Mouse (Mus musculus): Measurements from ENCODE around the gene Mttp. TPM values are rescaled to one million over a fixed set of nuclear protein-coding genes. Genes with fewer than 3 reads are reported as not detected.

Mttp gene
- polyA plus RNA-seq, 1 experiment from 2014 or later: 8.2 TPM

GRCm38 (mm10) chr3:138065930-138066329 is 78.8 kb downstream of the Mttp start:
- Histone ChIP-seq H3K4me2 (ENCODE audit: low read length) (no peak overlapping the region), H3K4me3 (replicated peaks; ENCODE audit: low read length) (no peak overlapping the region), H3K9me3 (ENCODE audit: control insufficient read depth, low read length) (no peaks in the 10 kb centered on the region), H3K36me3 (ENCODE audit: control insufficient read depth, insufficient read depth) (no peaks in the 10 kb centered on the region), H3K9ac (replicated peaks; ENCODE audit: low read depth, low read length) (no peak overlapping the region), H3K27ac (ENCODE audit: low read length) (no peak overlapping the region; the same call in 1 of the 2 replicates), H3K4me1 (replicated peaks; ENCODE audit: control insufficient read depth, insufficient read depth, low read length) (peaks cover 25% of the 10 kb centered on the region), H3K27me3 (replicated peaks; ENCODE audit: control insufficient read depth, insufficient read depth, low read length) (no peaks in the 10 kb centered on the region)
- ATAC-seq: no peak
- 72% methylated on average over 16 of the region's 16 CpGs for WGBS

GRCm38 (mm10) chr3:138064732-138065645 is 79.8 kb downstream of the Mttp start, which contains the start of gene 1110002E22Rik:
1110002E22Rik (plus strand) TSS chr3:138065052.
- peak; percentile 58 for ATAC-seq
- H3K27me3 ChIP-seq (replicated peaks; ENCODE audit: control insufficient read depth, insufficient read depth, low read length): no peaks in the 10 kb centered on the region
- H3K4me2 ChIP-seq (ENCODE audit: low read length): no peak within 1 kb of the TSS
- no peaks in the 10 kb centered on the region for H3K36me3 ChIP-seq (ENCODE audit: control insufficient read depth, insufficient read depth)
- H3K9me3 ChIP-seq (ENCODE audit: control insufficient read depth, low read length): no peaks in the 10 kb centered on the region
- H3K27ac ChIP-seq (ENCODE audit: low read length): peak within 1 kb of the TSS; percentile 61
- H3K4me3 ChIP-seq (replicated peaks; ENCODE audit: low read length): no peak within 1 kb of the TSS
- H3K4me1 ChIP-seq (replicated peaks; ENCODE audit: control insufficient read depth, insufficient read depth, low read length): peaks cover 25% of the 10 kb centered on the region
- WGBS: 66% methylated on average over 33 of the region's 33 CpGs
- H3K9ac ChIP-seq (replicated peaks; ENCODE audit: low read depth, low read length): no peak within 1 kb of the TSS

GRCm38 (mm10) chr3:138063731-138064329 is 80.9 kb downstream of the Mttp start:
- ATAC-seq: peak; percentile 56
- Histone ChIP-seq H3K27me3 (replicated peaks; ENCODE audit: control insufficient read depth, insufficient read depth, low read length) (no peaks in the 10 kb centered on the region), H3K27ac (ENCODE audit: low read length) (0 out of 2 replicates have a peak overlapping the region, but pooled peaks have one; percentile 17), H3K4me2 (ENCODE audit: low read length) (no peak overlapping the region), H3K4me3 (replicated peaks; ENCODE audit: low read length) (no peak overlapping the region), H3K9ac (replicated peaks; ENCODE audit: low read depth, low read length) (no peak overlapping the region), H3K4me1 (replicated peaks; ENCODE audit: control insufficient read depth, insufficient read depth, low read length) (peaks cover 25% of the 10 kb centered on the region), H3K9me3 (ENCODE audit: control insufficient read depth, low read length) (no peaks in the 10 kb centered on the region), H3K36me3 (ENCODE audit: control insufficient read depth, insufficient read depth) (no peaks in the 10 kb centered on the region)
- WGBS: 52% methylated on average over 14 of the region's 14 CpGs

GRCm38 (mm10) chr3:138062673-138063072 is 82.1 kb downstream of the Mttp start:
- H3K36me3 ChIP-seq (ENCODE audit: control insufficient read depth, insufficient read depth): no peaks in the 10 kb centered on the region
- no peak overlapping the region for H3K27ac ChIP-seq (ENCODE audit: low read length)
- H3K4me2 ChIP-seq (ENCODE audit: low read length): no peak overlapping the region
- ATAC-seq: no peak
- H3K27me3 ChIP-seq (replicated peaks; ENCODE audit: control insufficient read depth, insufficient read depth, low read length): no peaks in the 10 kb centered on the region
- 78% methylated on average over 4 of the region's 4 CpGs for WGBS
- no peak overlapping the region for H3K4me3 ChIP-seq (replicated peaks; ENCODE audit: low read length)
- no peaks in the 10 kb centered on the region for H3K9me3 ChIP-seq (ENCODE audit: control insufficient read depth, low read length)
- H3K4me1 ChIP-seq (replicated peaks; ENCODE audit: control insufficient read depth, insufficient read depth, low read length): peaks cover 25% of the 10 kb centered on the region
- H3K9ac ChIP-seq (replicated peaks; ENCODE audit: low read depth, low read length): no peak overlapping the region

GRCm38 (mm10) chr3:138061205-138061911 is 83.4 kb downstream of the Mttp start:
- Histone ChIP-seq H3K27ac (ENCODE audit: low read length) (no peak overlapping the region), H3K27me3 (replicated peaks; ENCODE audit: control insufficient read depth, insufficient read depth, low read length) (no peaks in the 10 kb centered on the region), H3K36me3 (ENCODE audit: control insufficient read depth, insufficient read depth) (no peaks in the 10 kb centered on the region), H3K4me2 (ENCODE audit: low read length) (no peak overlapping the region), H3K9me3 (ENCODE audit: control insufficient read depth, low read length) (no peaks in the 10 kb centered on the region), H3K9ac (replicated peaks; ENCODE audit: low read depth, low read length) (no peak overlapping the region), H3K4me3 (replicated peaks; ENCODE audit: low read length) (no peak overlapping the region), H3K4me1 (replicated peaks; ENCODE audit: control insufficient read depth, insufficient read depth, low read length) (peaks cover 18% of the 10 kb centered on the region)
- ATAC-seq: no peak
- WGBS: 88% methylated on average over 9 of the region's 9 CpGs

- Histone ChIP-seq H3K4me3 (replicated peaks; ENCODE audit: low read length) (no peak overlapping the region), H3K9ac (replicated peaks; ENCODE audit: low read depth, low read length) (no peak overlapping the region), H3K27me3 (replicated peaks; ENCODE audit: control insufficient read depth, insufficient read depth, low read length) (no peaks in the 10 kb centered on the region), H3K27ac (ENCODE audit: low read length) (no peak overlapping the region), H3K9me3 (ENCODE audit: control insufficient read depth, low read length) (no peaks in the 10 kb centered on the region), H3K36me3 (ENCODE audit: control insufficient read depth, insufficient read depth) (no peaks in the 10 kb centered on the region), H3K4me2 (ENCODE audit: low read length) (no peak overlapping the region), H3K4me1 (replicated peaks; ENCODE audit: control insufficient read depth, insufficient read depth, low read length) (peaks cover 12% of the 10 kb centered on the region)
- ATAC-seq: no peak
- WGBS: 90% methylated on average over 7 of the region's 7 CpGs
These were observed 84.3 kb downstream of the Mttp start for GRCm38 (mm10) chr3:138060429-138060828.

GRCm38 (mm10) chr3:138058226-138058625 is 86.5 kb downstream of the Mttp start:
- Histone ChIP-seq H3K9ac (replicated peaks; ENCODE audit: low read depth, low read length) (no peak overlapping the region), H3K4me1 (replicated peaks; ENCODE audit: control insufficient read depth, insufficient read depth, low read length) (no peaks in the 10 kb centered on the region), H3K27me3 (replicated peaks; ENCODE audit: control insufficient read depth, insufficient read depth, low read length) (no peaks in the 10 kb centered on the region), H3K9me3 (ENCODE audit: control insufficient read depth, low read length) (no peaks in the 10 kb centered on the region), H3K4me3 (replicated peaks; ENCODE audit: low read length) (no peak overlapping the region), H3K27ac (ENCODE audit: low read length) (no peak overlapping the region), H3K36me3 (ENCODE audit: control insufficient read depth, insufficient read depth) (no peaks in the 10 kb centered on the region), H3K4me2 (ENCODE audit: low read length) (no peak overlapping the region)
- WGBS: 47% methylated on average over 4 of the region's 4 CpGs
- ATAC-seq: no peak

GRCm38 (mm10) chr3:138056976-138057375 is 87.8 kb downstream of the Mttp start:
- Histone ChIP-seq H3K4me2 (ENCODE audit: low read length) (no peak overlapping the region), H3K4me1 (replicated peaks; ENCODE audit: control insufficient read depth, insufficient read depth, low read length) (no peaks in the 10 kb centered on the region), H3K36me3 (ENCODE audit: control insufficient read depth, insufficient read depth) (no peaks in the 10 kb centered on the region), H3K4me3 (replicated peaks; ENCODE audit: low read length) (no peak overlapping the region), H3K27ac (ENCODE audit: low read length) (no peak overlapping the region), H3K27me3 (replicated peaks; ENCODE audit: control insufficient read depth, insufficient read depth, low read length) (no peaks in the 10 kb centered on the region), H3K9me3 (ENCODE audit: control insufficient read depth, low read length) (no peaks in the 10 kb centered on the region), H3K9ac (replicated peaks; ENCODE audit: low read depth, low read length) (no peak overlapping the region)
- 81% methylated on average over 7 of the region's 7 CpGs for WGBS
- ATAC-seq: no peak

- no peak overlapping the region for H3K27ac ChIP-seq (ENCODE audit: low read length)
- H3K27me3 ChIP-seq (replicated peaks; ENCODE audit: control insufficient read depth, insufficient read depth, low read length): no peaks in the 10 kb centered on the region
- 57% methylated on average over 4 of the region's 4 CpGs for WGBS
- no peak for ATAC-seq
- H3K9me3 ChIP-seq (ENCODE audit: control insufficient read depth, low read length): no peaks in the 10 kb centered on the region
- no peak overlapping the region for H3K4me2 ChIP-seq (ENCODE audit: low read length)
- H3K4me1 ChIP-seq (replicated peaks; ENCODE audit: control insufficient read depth, insufficient read depth, low read length): no peaks in the 10 kb centered on the region
- no peaks in the 10 kb centered on the region for H3K36me3 ChIP-seq (ENCODE audit: control insufficient read depth, insufficient read depth)
- H3K4me3 ChIP-seq (replicated peaks; ENCODE audit: low read length): no peak overlapping the region
- H3K9ac ChIP-seq (replicated peaks; ENCODE audit: low read depth, low read length): no peak overlapping the region
These were observed 90.8 kb downstream of the Mttp start for GRCm38 (mm10) chr3:138053969-138054368.
